Mouse (Mus musculus) MEL (cell line): ENCODE results near the gene Yap1.

ENCODE experiments used
- CTCF ChIP-seq, 3 experiments: IDR thresholded peaks in 2 of 3; conservative IDR thresholded peaks in 1 of 3; 2 replicates each; pipeline ENCODE4 v1.5.1; 2011 to 2012; ENCODE audit warnings: low read length in 3 of 3, low read depth in 2 of 3, mild to moderate bottlenecking in 2 of 3, improper control_type of control experiment in 1 of 3, inconsistent platforms in 1 of 3, mixed read lengths in 1 of 3, moderate library complexity in 1 of 3; ENCODE audit not compliant: control insufficient read depth in 1 of 3, insufficient read depth in 1 of 3, poor library complexity in 1 of 3, severe bottlenecking in 1 of 3
- ELF1 ChIP-seq: IDR thresholded peaks from 2 replicates; pipeline ENCODE4 v1.6.1; 2014; ENCODE audit warnings: low read depth, mild to moderate bottlenecking, inconsistent platforms, low read length, improper control_type of control experiment, moderate library complexity
- GABPA ChIP-seq: IDR thresholded peaks from 2 replicates; pipeline ENCODE4 v1.6.1; 2012; ENCODE audit warnings: low read depth, mild to moderate bottlenecking, inconsistent platforms, low read length, improper control_type of control experiment, moderate library complexity
- KAT2A ChIP-seq: conservative IDR thresholded peaks from 2 replicates; pipeline ENCODE4 v1.6.1; 2012; ENCODE audit warnings: low read depth, low read length, improper control_type of control experiment, inconsistent platforms
- MAZ ChIP-seq: IDR thresholded peaks from 2 replicates; pipeline ENCODE4 v1.6.1; 2012; ENCODE audit warnings: low read depth, mild to moderate bottlenecking, inconsistent platforms, low read length, improper control_type of control experiment
- MEF2A ChIP-seq: IDR thresholded peaks from 2 replicates; pipeline ENCODE4 v1.6.1; 2014; ENCODE audit warnings: low read depth, mild to moderate bottlenecking, inconsistent platforms, low read length, improper control_type of control experiment; ENCODE audit not compliant: poor library complexity, insufficient replicate concordance, severe bottlenecking; ENCODE audit errors: extremely low read depth
- POLR2A ChIP-seq, 2 experiments: IDR thresholded peaks; 2 replicates each; pipeline ENCODE4 v1.6.1; 2011 to 2012; ENCODE audit warnings: low read length in 2 of 2, mild to moderate bottlenecking in 2 of 2, control low read depth in 1 of 2, improper control_type of control experiment in 1 of 2, low read depth in 1 of 2, moderate library complexity in 1 of 2; ENCODE audit not compliant: control insufficient read depth in 1 of 2, insufficient read depth in 1 of 2, poor library complexity in 1 of 2
- TCF12 ChIP-seq: IDR thresholded peaks from 2 replicates; pipeline ENCODE4 v1.6.1; 2014; ENCODE audit warnings: low read depth, mild to moderate bottlenecking, inconsistent platforms, low read length, improper control_type of control experiment, moderate library complexity
- ZMIZ1 ChIP-seq: IDR thresholded peaks from 2 replicates; pipeline ENCODE4 v1.6.1; 2012; ENCODE audit warnings: low read depth, mild to moderate bottlenecking, inconsistent platforms, low read length, improper control_type of control experiment, moderate library complexity

- TF ChIP-seq CTCF (IDR thresholded peaks at IDR 0.05 in 2 of 3, conservative IDR thresholded peaks at IDR 0.05 in 1 of 3; ENCODE audit: control insufficient read depth in 1 of 3, insufficient read depth in 1 of 3, low read depth in 2 of 3, low read length in 3 of 3, poor library complexity in 1 of 3, severe bottlenecking in 1 of 3) (no peak), TCF12 (no peak), ELF1 (no peak), GABPA (no peak), ZMIZ1 (no peak), KAT2A (no peak), POLR2A (IDR thresholded peaks at IDR 0.05; ENCODE audit: control insufficient read depth in 1 of 2, insufficient read depth in 1 of 2, low read depth in 1 of 2, low read length in 2 of 2, poor library complexity in 1 of 2) (no peak), MEF2A (no peak), MAZ (no peak)
These were observed 41.5 kb downstream of the Yap1 start for GRCm38 (mm10) chr9:7962915-7963314.
